Mouse (Mus musculus) urinary bladder, adult 18-20 months (tissue): ENCODE data around the gene Tmem62.
"Not testable (repeated sequence)": the region's sequence is repeated elsewhere in the genome, so short reads cannot be mapped to it uniquely, and the experiment has no call there.

ENCODE experiments used
- DNase-seq, 2 experiments: peaks; one replicate each; pipeline ENCODE4 v3.0.0; 2022; ENCODE audit warnings: low spot score in 2 of 2, mixed read lengths in 2 of 2

Tmem62 gene

GRCm38 (mm10) chr2:120976990-120977925, at the start of gene Tmem62:
Gene Tmem62, plus strand, starts transcription at chr2:120977017.
- DNase-seq, result peak; percentile 52 to 85

GRCm38 (mm10) chr2:120933038-120933437, 43.8 kb upstream of the Tmem62 start:
- DNase-seq, result no peak

- no peak for DNase-seq
Measured at GRCm38 (mm10) chr2:120951208-120951607, 25.6 kb upstream of the Tmem62 start.

GRCm38 (mm10) chr2:120952176-120952938, 24.5 kb upstream of the Tmem62 start:
- no peak for DNase-seq

- DNase-seq, result peak in 1 of 2 experiments; percentile 19
Measured at GRCm38 (mm10) chr2:120959363-120959762, 17.5 kb upstream of the Tmem62 start.

GRCm38 (mm10) chr2:120959827-120960226, 17.0 kb upstream of the Tmem62 start:
- no peak for DNase-seq

- DNase-seq, result no peak
Measured at GRCm38 (mm10) chr2:120960261-120960660, 16.6 kb upstream of the Tmem62 start.

GRCm38 (mm10) chr2:120963110-120963509, 13.7 kb upstream of the Tmem62 start:
- no peak for DNase-seq

GRCm38 (mm10) chr2:120965486-120965885, 11.3 kb upstream of the Tmem62 start:
- no peak for DNase-seq

GRCm38 (mm10) chr2:120970045-120970539, 6.7 kb upstream of the Tmem62 start:
- no peak for DNase-seq

- DNase-seq, result peak; percentile 72 to 74
Measured at GRCm38 (mm10) chr2:120970559-120971080, 6.2 kb upstream of the Tmem62 start, which contains the start of gene Ubr1. Gene Ubr1, minus strand, starts transcription at chr2:120970715.

GRCm38 (mm10) chr2:120971766-120972165, 5.1 kb upstream of the Tmem62 start:
- DNase-seq, result no peak

GRCm38 (mm10) chr2:120972257-120972656, 4.6 kb upstream of the Tmem62 start:
- DNase-seq, result not testable (repeated sequence)

GRCm38 (mm10) chr2:120972964-120973363, 3.9 kb upstream of the Tmem62 start:
- DNase-seq, result peak in 1 of 2 experiments; percentile 9

- DNase-seq, result no peak
Measured at GRCm38 (mm10) chr2:120976308-120976707, 509 bp upstream of the Tmem62 start.

GRCm38 (mm10) chr2:120977926-120978692, 1.3 kb downstream of the Tmem62 start:
- no peak for DNase-seq

- DNase-seq, result no peak
Measured at GRCm38 (mm10) chr2:120978693-120979037, 1.8 kb downstream of the Tmem62 start.

- no peak for DNase-seq
Measured at GRCm38 (mm10) chr2:120979819-120980218, 3.0 kb downstream of the Tmem62 start.

GRCm38 (mm10) chr2:120980861-120981260, 4.0 kb downstream of the Tmem62 start:
- DNase-seq, result no peak

- DNase-seq, result no peak
Measured at GRCm38 (mm10) chr2:120983611-120984010, 6.8 kb downstream of the Tmem62 start.

- no peak for DNase-seq
Measured at GRCm38 (mm10) chr2:120985241-120985640, 8.4 kb downstream of the Tmem62 start.
